Mouse (Mus musculus): ENCODE measurements around the gene Sart1. TPM values are rescaled to one million over a fixed set of nuclear protein-coding genes. Genes with fewer than 3 reads are reported as not detected.

The Sart1 gene
- 75.2 and 88.4 TPM in 2 replicates for total RNA-seq (2017)

GRCm38 (mm10) chr19:5388588-5389242, at the start of gene Sart1:
Gene Sart1, minus strand, starts transcription at chr19:5388703.
- ATAC-seq (replicated peaks in 1 of 2; ENCODE audit: insufficient read depth in 1 of 2, low FRiP score in 2 of 2, low TSS enrichment in 1 of 2, low read depth in 1 of 2, poor library complexity in 2 of 2, severe bottlenecking in 2 of 2) = peak; percentile 89 to 92

GRCm38 (mm10) chr19:5433951-5434350, 45.4 kb upstream of the Sart1 start:
- no peak for ATAC-seq (replicated peaks in 1 of 2; ENCODE audit: insufficient read depth in 1 of 2, low FRiP score in 2 of 2, low TSS enrichment in 1 of 2, low read depth in 1 of 2, poor library complexity in 2 of 2, severe bottlenecking in 2 of 2)

- peak; percentile 63 to 76 for ATAC-seq (replicated peaks in 1 of 2; ENCODE audit: insufficient read depth in 1 of 2, low FRiP score in 2 of 2, low TSS enrichment in 1 of 2, low read depth in 1 of 2, poor library complexity in 2 of 2, severe bottlenecking in 2 of 2)
Measured at GRCm38 (mm10) chr19:5432992-5433852, 44.7 kb upstream of the Sart1 start.

- ATAC-seq (replicated peaks in 1 of 2; ENCODE audit: insufficient read depth in 1 of 2, low FRiP score in 2 of 2, low TSS enrichment in 1 of 2, low read depth in 1 of 2, poor library complexity in 2 of 2, severe bottlenecking in 2 of 2) = no peak
Measured at GRCm38 (mm10) chr19:5431911-5432464, 43.5 kb upstream of the Sart1 start.

- ATAC-seq (replicated peaks in 1 of 2; ENCODE audit: insufficient read depth in 1 of 2, low FRiP score in 2 of 2, low TSS enrichment in 1 of 2, low read depth in 1 of 2, poor library complexity in 2 of 2, severe bottlenecking in 2 of 2) = no peak
Measured at GRCm38 (mm10) chr19:5430408-5430807, 41.9 kb upstream of the Sart1 start.

GRCm38 (mm10) chr19:5429806-5430205, 41.3 kb upstream of the Sart1 start:
- ATAC-seq (replicated peaks in 1 of 2; ENCODE audit: insufficient read depth in 1 of 2, low FRiP score in 2 of 2, low TSS enrichment in 1 of 2, low read depth in 1 of 2, poor library complexity in 2 of 2, severe bottlenecking in 2 of 2) = no peak

GRCm38 (mm10) chr19:5429219-5429618, 40.7 kb upstream of the Sart1 start:
- ATAC-seq (replicated peaks in 1 of 2; ENCODE audit: insufficient read depth in 1 of 2, low FRiP score in 2 of 2, low TSS enrichment in 1 of 2, low read depth in 1 of 2, poor library complexity in 2 of 2, severe bottlenecking in 2 of 2) = no peak

- ATAC-seq (replicated peaks in 1 of 2; ENCODE audit: insufficient read depth in 1 of 2, low FRiP score in 2 of 2, low TSS enrichment in 1 of 2, low read depth in 1 of 2, poor library complexity in 2 of 2, severe bottlenecking in 2 of 2) = no peak
Measured at GRCm38 (mm10) chr19:5428083-5428482, 39.6 kb upstream of the Sart1 start.

GRCm38 (mm10) chr19:5426640-5427290, 38.3 kb upstream of the Sart1 start:
- no peak for ATAC-seq (replicated peaks in 1 of 2; ENCODE audit: insufficient read depth in 1 of 2, low FRiP score in 2 of 2, low TSS enrichment in 1 of 2, low read depth in 1 of 2, poor library complexity in 2 of 2, severe bottlenecking in 2 of 2)

GRCm38 (mm10) chr19:5425906-5426565, 37.5 kb upstream of the Sart1 start:
- ATAC-seq (replicated peaks in 1 of 2; ENCODE audit: insufficient read depth in 1 of 2, low FRiP score in 2 of 2, low TSS enrichment in 1 of 2, low read depth in 1 of 2, poor library complexity in 2 of 2, severe bottlenecking in 2 of 2) = no peak

GRCm38 (mm10) chr19:5424782-5425741, 36.6 kb upstream of the Sart1 start, which contains the start of the genes Drap1 and AI837181:
Gene Drap1, minus strand, starts transcription at chr19:5424979.
Gene AI837181, plus strand, starts transcription at chr19:5425144.
- ATAC-seq (replicated peaks in 1 of 2; ENCODE audit: insufficient read depth in 1 of 2, low FRiP score in 2 of 2, low TSS enrichment in 1 of 2, low read depth in 1 of 2, poor library complexity in 2 of 2, severe bottlenecking in 2 of 2) = peak; percentile 70 to 72

- peak; percentile 34 to 42; a peak in 3 of 4 replicates for ATAC-seq (replicated peaks in 1 of 2; ENCODE audit: insufficient read depth in 1 of 2, low FRiP score in 2 of 2, low TSS enrichment in 1 of 2, low read depth in 1 of 2, poor library complexity in 2 of 2, severe bottlenecking in 2 of 2)
Measured at GRCm38 (mm10) chr19:5424092-5424781, 35.7 kb upstream of the Sart1 start.

- ATAC-seq (replicated peaks in 1 of 2; ENCODE audit: insufficient read depth in 1 of 2, low FRiP score in 2 of 2, low TSS enrichment in 1 of 2, low read depth in 1 of 2, poor library complexity in 2 of 2, severe bottlenecking in 2 of 2) = no peak
Measured at GRCm38 (mm10) chr19:5423561-5423960, 35.1 kb upstream of the Sart1 start.

- no peak for ATAC-seq (replicated peaks in 1 of 2; ENCODE audit: insufficient read depth in 1 of 2, low FRiP score in 2 of 2, low TSS enrichment in 1 of 2, low read depth in 1 of 2, poor library complexity in 2 of 2, severe bottlenecking in 2 of 2)
Measured at GRCm38 (mm10) chr19:5422895-5423443, 34.5 kb upstream of the Sart1 start.

- no peak for ATAC-seq (replicated peaks in 1 of 2; ENCODE audit: insufficient read depth in 1 of 2, low FRiP score in 2 of 2, low TSS enrichment in 1 of 2, low read depth in 1 of 2, poor library complexity in 2 of 2, severe bottlenecking in 2 of 2)
Measured at GRCm38 (mm10) chr19:5422267-5422666, 33.8 kb upstream of the Sart1 start.
